Mouse (Mus musculus) ES-E14 (cell line): ENCODE measurements around the gene Nfkb2. TPM values are rescaled to one million over a fixed set of nuclear protein-coding genes. Genes with fewer than 3 reads are reported as not detected.

ENCODE experiments used
- DNase-seq: peaks from one replicate; pipeline ENCODE4 v3.0.0-alpha.2; 2013; ENCODE audit warnings: low read depth, low spot score
- H3K27ac ChIP-seq: 2 replicates; pipeline ENCODE4 v1.5.1; 2012; ENCODE audit warnings: low read depth, mild to moderate bottlenecking, low read length, moderate library complexity, mixed read lengths; ENCODE audit not compliant: poor library complexity, insufficient read depth, severe bottlenecking
- H3K36me3 ChIP-seq: 2 replicates; pipeline ENCODE4 v1.6.1; 2012; ENCODE audit warnings: mild to moderate bottlenecking, low read length, moderate library complexity, mixed read lengths; ENCODE audit not compliant: control insufficient read depth, poor library complexity, insufficient read depth, severe bottlenecking
- H3K4me1 ChIP-seq, 2 experiments: fragments of 150-350 bp in 1 of 2; sonication (generic) in 1 of 2; 2 replicates each; pipeline ENCODE4 v1.6.1; 2012; ENCODE audit warnings: low read length in 2 of 2, mild to moderate bottlenecking in 1 of 2, mixed read lengths in 1 of 2; ENCODE audit not compliant: control insufficient read depth in 2 of 2, insufficient read depth in 2 of 2, poor library complexity in 1 of 2
- H3K4me3 ChIP-seq, 2 experiments: fragments of 150-350 bp in 1 of 2; sonication (generic) in 1 of 2; 2 replicates each; pipeline ENCODE4 v1.5.1; 2012; ENCODE audit warnings: low read length in 2 of 2, low read depth in 1 of 2, mild to moderate bottlenecking in 1 of 2, mixed read lengths in 1 of 2; ENCODE audit not compliant: insufficient read depth in 1 of 2, poor library complexity in 1 of 2, severe bottlenecking in 1 of 2
- H3K9ac ChIP-seq: 2 replicates; pipeline ENCODE4 v1.6.1; 2012; ENCODE audit warnings: low read depth, mild to moderate bottlenecking, low read length, mixed read lengths; ENCODE audit not compliant: poor library complexity, insufficient read depth, severe bottlenecking
- H3K9me3 ChIP-seq: fragments of 150-350 bp; sonication (generic); 2 replicates; pipeline ENCODE4 v1.6.1; 2012; ENCODE audit warnings: low read depth, mild to moderate bottlenecking, low read length; ENCODE audit not compliant: control insufficient read depth, insufficient read depth
- CHD2 ChIP-seq: IDR thresholded peaks from 2 replicates; pipeline ENCODE4 v1.6.1; 2014; ENCODE audit warnings: mild to moderate bottlenecking, low read depth, low read length, inconsistent platforms
- HCFC1 ChIP-seq: IDR thresholded peaks from 2 replicates; pipeline ENCODE4 v1.6.1; 2012; ENCODE audit warnings: low read length, inconsistent platforms, borderline replicate concordance; ENCODE audit not compliant: insufficient read depth
- MAFK ChIP-seq: IDR thresholded peaks from 2 replicates; pipeline ENCODE4 v1.6.1; 2014; ENCODE audit warnings: mild to moderate bottlenecking, low read depth, low read length, inconsistent platforms; ENCODE audit not compliant: insufficient read depth
- ZC3H11A ChIP-seq: IDR thresholded peaks from 2 replicates; pipeline ENCODE4 v1.6.1; 2012; ENCODE audit warnings: low read depth, mild to moderate bottlenecking, inconsistent platforms, low read length, borderline replicate concordance
- ZNF384 ChIP-seq: IDR thresholded peaks from 2 replicates; pipeline ENCODE4 v1.6.1; 2012; ENCODE audit warnings: low read depth, low read length, inconsistent platforms
- in situ Hi-C, 2 experiments: fragments of 600-800 bp; cut with MboI; formaldehyde crosslinking; loops; one replicate each; pipeline ENCODE4 v1.15.1; 2025; ENCODE audit warnings: low sequenced_read_pairs in 2 of 2, inconsistent platforms in 1 of 2; ENCODE audit not compliant: unreplicated experiment in 2 of 2
- total RNA-seq: library from RNA; depleted of rRNA; stranded (reverse); fragments of 300-350 nt; gene quantifications from 2 replicates; pipeline ENCODE4 v1.2.3, GENCODE M21; 2012

The Nfkb2 gene
- total RNA-seq, 1 experiment, result 13.0 TPM

DNA sequence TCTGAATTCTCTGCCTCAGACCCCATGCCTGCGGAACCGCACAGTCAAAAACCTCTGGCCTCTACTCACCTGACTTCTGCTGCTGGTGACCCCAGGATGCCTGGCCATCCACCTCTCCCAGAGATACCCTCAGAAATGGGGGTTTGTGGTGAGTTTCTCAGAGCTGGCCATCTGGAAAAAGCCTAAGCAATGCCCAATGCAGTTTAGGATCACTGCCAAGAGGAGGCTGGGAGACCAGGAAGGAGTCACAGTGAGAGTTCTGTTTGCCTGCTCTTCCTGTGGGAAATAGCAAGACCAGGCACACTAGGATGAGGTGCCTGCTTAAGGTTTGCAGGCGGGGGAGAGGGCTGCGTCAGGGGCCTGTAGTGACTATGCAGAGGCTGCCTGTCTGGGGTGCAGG is 19.4 kb upstream of the Nfkb2 start:
- in situ Hi-C loops, result no loop called here
- H3K4me1 ChIP-seq, result peaks cover 0 to 5% of the 10 kb centered on the region in 2 experiments; a peak in 1 of 4 replicates
- H3K9me3 ChIP-seq, result no peaks in the 10 kb centered on the region
- H3K27ac ChIP-seq, result no peak overlapping the region
- peaks cover 19% of the 10 kb centered on the region; the same call in 1 of the 2 replicates for H3K36me3 ChIP-seq
- no peak for DNase-seq
- TF ChIP-seq ZNF384, result no peak
- no peak for TF ChIP-seq ZC3H11A
- no peak for TF ChIP-seq MAFK
- no peak for TF ChIP-seq HCFC1
- TF ChIP-seq CHD2, result no peak
- no peak overlapping the region for H3K9ac ChIP-seq
- H3K4me3 ChIP-seq, result no peak overlapping the region

DNA sequence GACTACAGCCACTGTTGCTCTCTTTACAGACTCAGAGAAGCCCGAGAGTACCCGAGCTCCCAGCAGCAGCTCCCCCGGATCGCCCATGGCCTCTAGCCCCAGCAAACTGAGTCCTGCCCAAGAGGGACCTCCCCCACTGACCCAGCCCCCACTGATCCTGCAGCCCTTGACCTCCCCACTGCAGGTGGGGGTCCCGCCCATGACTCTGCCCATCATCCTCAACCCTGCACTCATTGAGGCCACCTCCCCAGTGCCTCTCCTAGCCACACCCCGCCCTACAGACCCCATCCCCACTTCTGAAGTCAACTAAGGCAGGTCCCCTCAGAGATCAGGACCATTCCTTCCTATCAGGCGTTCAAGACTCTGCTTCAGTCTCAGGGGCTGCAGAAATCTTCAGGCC is 18.5 kb upstream of the Nfkb2 start:
- H3K4me1 ChIP-seq, result peaks cover 0 to 5% of the 10 kb centered on the region in 2 experiments; a peak in 1 of 4 replicates
- TF ChIP-seq HCFC1 (no peak), ZNF384 (no peak), MAFK (no peak), ZC3H11A (no peak), CHD2 (no peak)
- DNase-seq, result no peak
- H3K36me3 ChIP-seq, result peaks cover 15% of the 10 kb centered on the region; the same call in 1 of the 2 replicates
- H3K4me3 ChIP-seq, result no peak overlapping the region
- no peak overlapping the region for H3K27ac ChIP-seq
- no peak overlapping the region for H3K9ac ChIP-seq
- no peaks in the 10 kb centered on the region for H3K9me3 ChIP-seq
- in situ Hi-C loops, result no loop called here

DNA sequence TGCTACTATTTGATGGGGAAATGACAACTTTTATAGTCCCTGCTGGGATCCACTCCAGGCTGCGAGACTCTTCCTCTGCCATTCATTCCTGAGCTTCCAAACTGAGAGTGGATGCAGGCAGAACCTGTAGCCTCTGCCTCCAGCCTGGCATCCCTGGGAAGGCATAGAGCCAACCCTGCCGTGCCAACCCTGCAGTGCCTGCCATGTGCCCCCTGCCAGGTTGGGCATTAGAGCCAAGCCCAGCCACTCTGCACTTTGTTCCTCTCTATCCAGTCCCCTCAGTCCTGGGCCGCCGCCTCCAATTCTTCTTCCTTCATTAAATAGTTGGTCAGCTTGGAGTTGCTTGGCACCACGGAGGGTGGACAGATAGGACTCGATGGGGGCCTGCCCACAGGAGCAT is 18.1 kb upstream of the Nfkb2 start:
- Histone ChIP-seq H3K4me1 (peaks cover 0 to 5% of the 10 kb centered on the region in 2 experiments; a peak in 1 of 4 replicates), H3K9me3 (no peaks in the 10 kb centered on the region), H3K4me3 (no peak overlapping the region), H3K27ac (no peak overlapping the region), H3K9ac (no peak overlapping the region), H3K36me3 (peaks cover 15% of the 10 kb centered on the region; the same call in 1 of the 2 replicates)
- in situ Hi-C loops, result no loop called here
- DNase-seq, result no peak
- no peak for TF ChIP-seq ZC3H11A
- TF ChIP-seq HCFC1, result no peak
- no peak for TF ChIP-seq ZNF384
- TF ChIP-seq CHD2, result no peak
- TF ChIP-seq MAFK, result no peak

DNA sequence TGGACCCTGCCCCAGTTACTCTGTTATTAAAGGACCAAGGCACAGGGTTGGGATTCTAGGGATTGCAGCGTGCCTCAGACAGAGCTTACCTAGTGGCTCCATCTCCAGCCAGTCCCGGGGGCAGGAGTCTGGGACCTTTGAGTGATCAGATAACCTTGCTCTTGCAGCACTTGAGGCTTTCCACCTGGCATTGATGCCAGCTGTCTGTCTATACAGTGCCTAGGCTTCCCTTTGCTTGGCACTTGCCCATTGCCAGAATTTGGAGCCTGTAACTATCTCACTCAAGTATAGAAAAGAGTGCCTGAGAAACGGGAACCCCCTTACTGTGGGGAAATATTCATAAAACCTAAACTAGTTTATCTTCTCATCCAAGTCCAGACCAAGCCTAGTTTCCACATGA is 17.2 kb upstream of the Nfkb2 start:
- in situ Hi-C loops, result no loop called here
- TF ChIP-seq CHD2, result no peak
- no peak for TF ChIP-seq ZC3H11A
- no peak for TF ChIP-seq ZNF384
- no peak for TF ChIP-seq HCFC1
- TF ChIP-seq MAFK, result no peak
- no peak overlapping the region for H3K4me3 ChIP-seq

DNA sequence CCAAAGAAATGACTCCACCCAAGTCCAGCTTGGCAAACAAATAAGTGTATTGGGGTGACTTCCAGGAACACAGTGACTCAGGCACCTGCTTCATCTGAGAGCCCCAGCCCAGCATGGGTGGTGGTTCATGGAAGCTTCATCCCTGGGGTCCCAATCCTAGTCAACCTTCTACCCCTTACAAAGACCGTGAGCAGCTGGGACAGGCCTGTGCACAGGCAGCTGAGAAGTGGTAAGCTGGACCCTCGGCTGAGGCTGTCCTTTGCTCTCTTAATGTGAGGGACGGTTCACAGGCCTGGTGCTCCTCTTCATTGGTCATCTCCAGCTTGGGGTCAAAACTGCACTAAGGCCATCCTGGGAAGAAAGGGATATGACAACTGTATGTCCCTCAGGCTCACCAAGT is 16.6 kb upstream of the Nfkb2 start:
- H3K9ac ChIP-seq, result no peak overlapping the region
- peaks cover 0 to 5% of the 10 kb centered on the region in 2 experiments; a peak in 1 of 4 replicates for H3K4me1 ChIP-seq
- peaks cover 15% of the 10 kb centered on the region; the same call in 1 of the 2 replicates for H3K36me3 ChIP-seq
- in situ Hi-C loops, result no loop called here
- H3K4me3 ChIP-seq, result no peak overlapping the region
- no peaks in the 10 kb centered on the region for H3K9me3 ChIP-seq
- H3K27ac ChIP-seq, result no peak overlapping the region
- DNase-seq, result no peak
- TF ChIP-seq CHD2 (no peak), ZNF384 (no peak), HCFC1 (no peak), ZC3H11A (no peak), MAFK (no peak)

More for the DNA sequence above, 17.2 kb upstream of the Nfkb2 start:
- Histone ChIP-seq H3K27ac (no peak overlapping the region), H3K36me3 (peaks cover 15% of the 10 kb centered on the region; the same call in 1 of the 2 replicates), H3K9me3 (no peaks in the 10 kb centered on the region), H3K9ac (no peak overlapping the region), H3K4me1 (peaks cover 0 to 5% of the 10 kb centered on the region in 2 experiments; a peak in 1 of 4 replicates)
- DNase-seq, result no peak
